ENCODE assay signal across 23 mouse cellular contexts in the genomic region with DNA sequence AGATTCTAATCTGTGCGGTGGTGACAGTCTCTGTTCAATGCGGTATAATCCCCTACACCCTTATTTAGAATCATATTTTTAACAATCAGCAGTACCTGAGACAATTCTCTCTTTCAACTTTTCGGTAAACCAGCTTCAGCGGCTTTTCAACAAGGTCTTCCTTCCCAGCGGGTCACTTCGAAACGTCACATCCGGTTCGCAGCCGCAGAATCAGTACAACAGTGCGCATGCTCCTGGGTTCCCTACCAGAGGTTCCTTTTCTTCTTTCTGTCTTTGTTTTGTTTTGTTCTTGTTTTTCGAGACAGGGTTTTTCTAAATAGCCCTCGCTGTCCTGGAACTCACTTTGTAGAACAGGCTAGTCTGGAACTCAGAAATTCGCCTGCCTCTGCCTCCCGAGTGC. TPM values are rescaled to one million over a fixed set of nuclear protein-coding genes. Genes with fewer than 3 reads are reported as not detected.
"Had no signal": no experiment of that assay in that cellular context is flagged by ENCODE, and none has a peak within 500 bp of the region (broad histone marks: within the 10 kb centered on the region; RNA-seq: fewer than 3 reads in every experiment).

No protein-coding gene starts in this region.

- H3K4me2 ChIP-seq: liver, embryonic 13.5 days; midbrain, embryonic 13.5 days; neural tube, embryonic 13.5 days had no signal

- H3K4me3 ChIP-seq: layer of hippocampus, adult 2 months; liver, embryonic 13.5 days; midbrain, embryonic 10.5 days; midbrain, embryonic 13.5 days; myocyte; neural tube, embryonic 13.5 days had no signal

- H3K9me3 ChIP-seq: liver, embryonic 13.5 days; midbrain, embryonic 13.5 days; neural tube, embryonic 13.5 days had no signal

- H3K36me3 ChIP-seq: liver, embryonic 13.5 days; midbrain, embryonic 10.5 days; midbrain, embryonic 13.5 days; neural tube, embryonic 13.5 days had no signal

- H3K27me3 ChIP-seq: liver, embryonic 13.5 days; midbrain, embryonic 13.5 days; neural tube, embryonic 13.5 days had no signal

- H3K4me1 ChIP-seq: liver, embryonic 13.5 days; midbrain, embryonic 10.5 days; midbrain, embryonic 13.5 days; neural tube, embryonic 13.5 days had no signal

- DNase-seq: kidney, adult 2 months; kidney, postnatal 25 days; layer of hippocampus, adult 9-11 months; liver, embryonic 13.5 days; lung, adult 2 months; lung, postnatal 14 days; right cerebral cortex, postnatal 4 days; thymus, adult 2 months; thymus, postnatal 14 days; thymus, postnatal 4 days had no signal

- H3K9ac ChIP-seq: liver, embryonic 13.5 days; midbrain, embryonic 13.5 days; neural tube, embryonic 13.5 days had no signal

- H3K27ac ChIP-seq: kidney, postnatal 0 days; layer of hippocampus, adult 2 months; liver, embryonic 13.5 days; macrophage; midbrain, embryonic 10.5 days; midbrain, embryonic 13.5 days; neural tube, embryonic 13.5 days; stomach, postnatal 0 days had no signal

- ATAC-seq: intestine, postnatal 0 days; midbrain, embryonic 13.5 days; midbrain, embryonic 16.5 days had no signal

RNA-seq across cellular contexts. Expression of gene Mageb16, which starts 35.8 kb away (rescaled TPM):
- polyA plus RNA-seq: intestine, postnatal 0 days; kidney, adult 2 months; kidney, postnatal 0 days; large intestine, adult 2 months; liver, adult 2 months; lung, adult 2 months; lung, embryonic 16.5 days; macrophage; midbrain, embryonic 13.5 days; myocyte; stomach, postnatal 0 days; thymus, adult 2 months had no signal
